Mouse (Mus musculus): ENCODE measurements around the gene Fbxw11.

Fbxw11 gene

GRCm38 (mm10) chr11:32625677-32626076, 16.8 kb upstream of the Fbxw11 start:
- DNase-seq = peak; percentile 61

GRCm38 (mm10) chr11:32626079-32626478, 16.4 kb upstream of the Fbxw11 start:
- DNase-seq = no peak

- no peak for DNase-seq
Observed at GRCm38 (mm10) chr11:32627900-32628299, 14.6 kb upstream of the Fbxw11 start.

GRCm38 (mm10) chr11:32629713-32630211, 12.8 kb upstream of the Fbxw11 start:
- no peak for DNase-seq

GRCm38 (mm10) chr11:32632671-32633070, 9.9 kb upstream of the Fbxw11 start:
- DNase-seq = no peak

GRCm38 (mm10) chr11:32633542-32633941, 9.0 kb upstream of the Fbxw11 start:
- no peak for DNase-seq

- DNase-seq = no peak
Observed at GRCm38 (mm10) chr11:32634143-32634542, 8.4 kb upstream of the Fbxw11 start.

- DNase-seq = no peak
Observed at GRCm38 (mm10) chr11:32634842-32635241, 7.7 kb upstream of the Fbxw11 start.

GRCm38 (mm10) chr11:32636275-32636674, 6.2 kb upstream of the Fbxw11 start:
- DNase-seq = no peak

- no peak for DNase-seq
Observed at GRCm38 (mm10) chr11:32638521-32639255, 3.8 kb upstream of the Fbxw11 start.

- DNase-seq = no peak
Observed at GRCm38 (mm10) chr11:32640617-32641016, 1.9 kb upstream of the Fbxw11 start.

GRCm38 (mm10) chr11:32642899-32643886, 669 bp downstream of the Fbxw11 start:
- DNase-seq = no peak

- DNase-seq = no peak
Observed at GRCm38 (mm10) chr11:32644010-32644409, 1.5 kb downstream of the Fbxw11 start.

- DNase-seq = no peak
Observed at GRCm38 (mm10) chr11:32647265-32647664, 4.7 kb downstream of the Fbxw11 start.

- no peak for DNase-seq
Observed at GRCm38 (mm10) chr11:32650236-32650749, 7.8 kb downstream of the Fbxw11 start.

- DNase-seq = peak; percentile 53
Observed at GRCm38 (mm10) chr11:32650893-32651590, 8.5 kb downstream of the Fbxw11 start.

- DNase-seq = no peak
Observed at GRCm38 (mm10) chr11:32651723-32652122, 9.2 kb downstream of the Fbxw11 start.

GRCm38 (mm10) chr11:32662082-32662656, 19.6 kb downstream of the Fbxw11 start:
- DNase-seq = no peak

GRCm38 (mm10) chr11:32665639-32666038, 23.1 kb downstream of the Fbxw11 start:
- DNase-seq = no peak

- no peak for DNase-seq
Observed at GRCm38 (mm10) chr11:32666983-32667382, 24.5 kb downstream of the Fbxw11 start.

GRCm38 (mm10) chr11:32671480-32671879, 29.0 kb downstream of the Fbxw11 start:
- DNase-seq = no peak

GRCm38 (mm10) chr11:32676777-32677176, 34.3 kb downstream of the Fbxw11 start:
- no peak for DNase-seq
